In genomic region chr14:68966758-68967157, GRCm38 (mm10) we compare ENCODE assay signal across 8 mouse cellular contexts.
DNase-seq lines count a peak whose midpoint lies in the region; ATAC-seq and TF ChIP-seq lines count a peak whose summit lies in the region.

No protein-coding gene starts in this region.

- no peak overlapping the region for H3K9ac ChIP-seq in liver, embryonic 12.5 days
- H3K9ac ChIP-seq in limb, embryonic 14.5 days (ENCODE audit: low read depth, low read length, severe bottlenecking) = no peak overlapping the region

- no peaks in the 10 kb centered on the region for H3K9me3 ChIP-seq in liver, embryonic 12.5 days (replicated peaks)
- H3K9me3 ChIP-seq in limb, embryonic 14.5 days (ENCODE audit: control insufficient read depth, low read length) = no peaks in the 10 kb centered on the region

- no peak for ATAC-seq in liver, embryonic 12.5 days
- peak; percentile 79 for ATAC-seq in granulocyte monocyte progenitor cell, adult 5-6 weeks (replicated peaks; ENCODE audit: poor library complexity, severe bottlenecking)
- ATAC-seq in limb, embryonic 14.5 days (ENCODE audit: low FRiP score, low read depth) = no peak
- no peak for ATAC-seq in monocyte, adult 5-6 weeks (replicated peaks; ENCODE audit: insufficient number of reproducible peaks, low FRiP score, low TSS enrichment, poor library complexity, severe bottlenecking)

- no peak overlapping the region for H3K4me2 ChIP-seq in liver, embryonic 12.5 days
- H3K4me2 ChIP-seq in limb, embryonic 14.5 days (replicated peaks; ENCODE audit: low read depth, low read length, severe bottlenecking) = no peak overlapping the region

- WGBS in liver, embryonic 12.5 days (ENCODE audit: insufficient replicate concordance) = 0% methylated on average over 1 of the region's 1 CpGs
- WGBS in limb, embryonic 14.5 days = 0% methylated on average over 1 of the region's 1 CpGs

- no peak overlapping the region for H3K27ac ChIP-seq in liver, embryonic 12.5 days
- H3K27ac ChIP-seq in limb, embryonic 14.5 days (replicated peaks; ENCODE audit: low read depth, low read length) = no peak overlapping the region

- no peaks in the 10 kb centered on the region for H3K4me1 ChIP-seq in liver, embryonic 12.5 days
- H3K4me1 ChIP-seq in limb, embryonic 14.5 days (ENCODE audit: control insufficient read depth, insufficient read depth, low read length) = no peaks in the 10 kb centered on the region

- TF ChIP-seq POLR2A in limb, embryonic 14.5 days (IDR thresholded peaks at IDR 0.05; ENCODE audit: borderline replicate concordance, extremely low read depth, insufficient read depth, insufficient read length) = no peak

- DNase-seq in liver = peak; percentile 50
- DNase-seq in R1 (ENCODE audit: low read depth, low spot score) = peak; percentile 60
- DNase-seq in c-Kit-positive CD71-negative TER-119-negative erythroid progenitor cells, embryonic 14.5 days (ENCODE audit: low read depth) = peak; percentile 43
- DNase-seq in limb, embryonic 14.5 days (ENCODE audit: low spot score) = peak; percentile 28
- DNase-seq in retina, embryonic 14.5 days (ENCODE audit: low spot score) = peak; percentile 84

- H3K4me3 ChIP-seq in liver, embryonic 12.5 days = no peak overlapping the region
- H3K4me3 ChIP-seq in limb, embryonic 14.5 days (replicated peaks; ENCODE audit: low read length) = no peak overlapping the region

- no peaks in the 10 kb centered on the region for H3K27me3 ChIP-seq in liver, embryonic 12.5 days (replicated peaks)
- no peaks in the 10 kb centered on the region for H3K27me3 ChIP-seq in limb, embryonic 14.5 days (ENCODE audit: control insufficient read depth, insufficient read depth, low read length)

- no peaks in the 10 kb centered on the region for H3K36me3 ChIP-seq in liver, embryonic 12.5 days
- H3K36me3 ChIP-seq in limb, embryonic 14.5 days (ENCODE audit: control insufficient read depth, insufficient read depth, low read length) = no peaks in the 10 kb centered on the region

Comparison
In these comparisons a context has a peak if more than half of its experiments do, and no peak if none do; other contexts are left out.
1. DNase-seq: peak in every context shown above with its lines; median percentile 84 in retina, embryonic 14.5 days; 60 in R1; 50 in liver; 43 in c-Kit-positive CD71-negative TER-119-negative erythroid progenitor cells, embryonic 14.5 days; 28 in limb, embryonic 14.5 days.